Mouse (Mus musculus) heart, adult 8-10 months (tissue): ENCODE data around the gene Nudt1. TPM values are rescaled to one million over a fixed set of nuclear protein-coding genes. Genes with fewer than 3 reads are reported as not detected.

Experiments used
- DNase-seq: peaks from one replicate; pipeline ENCODE4 v3.0.0; 2022; ENCODE audit warnings: low spot score
- total RNA-seq, 4 experiments: library from RNA; stranded (reverse); gene quantifications; 2 replicates each; pipeline ENCODE4 v1.2.4; 2022

The Nudt1 gene
- 10 to 100 TPM in 2 of 4 experiments, 1 to 10 TPM in 2; 9.4 to 11.1 (median 10.1) TPM for total RNA-seq

DNA sequence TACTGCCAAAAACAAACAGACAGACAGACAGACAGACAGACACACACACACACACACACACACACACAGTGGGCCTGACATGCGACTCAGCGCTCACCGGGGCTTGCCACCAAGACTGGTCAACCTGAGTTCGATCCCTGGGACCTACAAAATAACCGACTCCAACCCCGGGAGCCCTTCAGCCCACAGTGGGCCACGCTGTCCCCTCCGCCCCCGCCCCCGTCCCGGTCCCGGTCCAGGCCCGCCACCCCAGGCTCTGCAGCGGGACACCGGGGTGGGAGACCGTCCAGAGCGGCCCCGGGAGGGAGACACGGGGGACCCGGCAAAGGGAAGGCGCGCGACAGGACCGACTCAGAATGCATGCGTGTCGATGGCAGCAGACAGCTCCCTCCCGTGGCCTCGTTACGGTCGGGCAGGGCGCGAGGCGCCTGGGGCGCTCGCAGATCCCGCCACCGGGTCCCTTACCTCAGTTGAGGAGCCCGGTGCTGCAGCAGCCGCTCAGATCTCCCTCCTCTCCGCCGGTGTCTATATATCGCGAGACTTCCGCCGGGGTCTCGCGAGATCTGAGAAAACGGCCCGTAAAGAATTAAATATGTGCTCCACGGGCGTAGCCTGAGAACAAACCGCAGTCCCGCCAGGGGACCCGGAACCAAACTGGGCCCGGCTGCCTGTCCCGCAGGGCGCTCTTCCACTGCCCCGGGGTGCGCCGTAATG lies at the start of gene Nudt1, which contains the start of gene Mad1l1:
Gene Nudt1 (plus strand): TSS at position 615 of the 714 bp plus-strand sequence.
Gene Mad1l1 (minus strand): TSS at position 511 of the 714 bp plus-strand sequence.
- DNase-seq: peak; percentile 94

DNA sequence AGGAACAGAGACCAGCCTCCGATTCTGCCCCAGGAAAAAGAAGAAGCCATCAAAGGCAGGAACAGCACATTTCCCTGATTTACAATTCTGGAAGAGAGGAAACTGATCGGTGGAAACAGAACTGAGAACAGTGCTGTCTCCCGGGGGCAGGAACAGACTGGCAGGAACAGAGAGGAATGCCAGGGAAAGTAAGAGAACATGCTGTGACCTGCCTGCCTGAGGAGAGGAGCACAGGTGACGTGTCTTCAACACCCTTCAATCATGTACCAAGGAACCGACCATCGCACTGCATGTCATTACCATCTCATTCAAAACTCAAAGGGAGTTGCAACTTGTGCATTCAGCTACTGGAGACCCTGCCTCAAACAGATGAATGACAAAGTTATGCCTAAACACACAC lies 44.7 kb upstream of the Nudt1 start:
- DNase-seq: no peak

DNA sequence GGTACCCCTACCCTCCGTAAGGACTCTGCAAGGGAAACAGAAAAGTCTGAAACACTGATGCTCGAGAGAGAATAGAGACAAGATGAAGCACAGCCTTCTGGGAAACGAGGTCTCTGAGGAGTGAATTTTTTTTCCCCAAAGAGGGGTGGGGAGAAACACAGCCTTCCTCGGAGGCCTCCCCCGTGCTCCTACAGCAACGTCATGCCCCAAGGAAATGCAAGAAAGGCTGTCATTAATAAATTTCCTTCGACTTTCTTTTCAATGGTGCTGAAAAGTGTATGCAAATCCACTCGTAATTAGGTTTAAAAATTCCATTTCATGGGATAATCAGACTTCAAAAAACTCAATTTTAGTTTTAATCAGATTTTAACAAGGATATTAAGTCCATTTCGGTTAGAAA lies 41.3 kb upstream of the Nudt1 start:
- no peak for DNase-seq

DNA sequence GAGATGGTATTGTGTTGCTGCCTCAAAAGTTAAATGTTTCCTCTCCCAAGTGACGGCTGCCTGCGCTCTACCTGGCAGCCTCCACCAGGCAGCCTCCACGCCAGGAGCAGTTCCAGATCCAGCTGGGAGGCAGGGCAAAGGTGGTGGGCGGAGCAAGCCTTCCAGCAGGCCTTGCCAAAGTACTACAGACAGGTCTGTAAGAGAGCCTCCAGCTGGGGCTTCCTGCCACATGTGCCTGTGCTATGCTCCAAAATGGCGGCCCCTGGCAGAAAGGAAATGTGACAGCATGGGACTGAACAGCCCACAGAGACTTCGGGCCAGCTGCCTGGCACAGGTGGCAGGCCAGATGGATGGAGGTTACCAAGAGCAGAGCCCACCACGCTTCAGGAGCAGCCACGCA lies 39.1 kb upstream of the Nudt1 start:
- DNase-seq: no peak

DNA sequence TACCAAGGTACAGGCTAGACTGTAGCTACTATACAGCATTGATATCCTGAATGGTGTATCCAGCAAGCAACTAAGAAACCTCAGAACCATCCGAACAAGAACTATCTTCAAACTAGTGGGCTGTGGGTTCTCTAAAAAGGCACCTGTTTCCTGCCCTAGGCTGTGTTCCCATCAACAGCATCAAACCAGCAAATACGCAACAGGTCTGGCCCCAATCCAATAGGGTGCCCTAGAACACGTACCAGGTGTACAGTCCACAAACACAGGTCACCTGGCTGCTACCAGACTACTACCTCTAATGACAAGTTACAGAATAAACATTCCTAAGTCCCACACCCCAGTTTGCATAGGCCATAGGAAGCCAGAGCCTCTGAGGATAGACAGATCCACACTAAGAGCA lies 38.6 kb upstream of the Nudt1 start:
- no peak for DNase-seq

DNA sequence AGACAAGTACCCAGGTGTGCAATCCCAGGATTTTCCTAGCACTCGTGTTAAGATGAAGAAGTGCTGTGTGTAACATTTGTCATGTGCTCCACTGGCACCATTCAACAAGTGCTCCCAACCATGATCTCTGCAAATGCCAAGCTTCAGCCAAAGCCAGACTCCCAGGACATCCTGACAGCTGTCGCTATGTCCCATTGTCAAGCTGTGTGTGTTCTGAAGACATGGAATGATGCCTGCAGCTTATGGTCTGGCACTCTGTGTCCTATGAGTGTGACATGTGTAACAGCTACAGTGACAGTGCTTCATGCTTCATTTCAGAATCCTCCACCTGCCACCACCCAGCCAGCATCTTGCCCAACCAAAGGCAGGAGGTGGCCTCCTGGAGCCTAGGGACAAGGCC lies 37.4 kb upstream of the Nudt1 start:
- no peak for DNase-seq

DNA sequence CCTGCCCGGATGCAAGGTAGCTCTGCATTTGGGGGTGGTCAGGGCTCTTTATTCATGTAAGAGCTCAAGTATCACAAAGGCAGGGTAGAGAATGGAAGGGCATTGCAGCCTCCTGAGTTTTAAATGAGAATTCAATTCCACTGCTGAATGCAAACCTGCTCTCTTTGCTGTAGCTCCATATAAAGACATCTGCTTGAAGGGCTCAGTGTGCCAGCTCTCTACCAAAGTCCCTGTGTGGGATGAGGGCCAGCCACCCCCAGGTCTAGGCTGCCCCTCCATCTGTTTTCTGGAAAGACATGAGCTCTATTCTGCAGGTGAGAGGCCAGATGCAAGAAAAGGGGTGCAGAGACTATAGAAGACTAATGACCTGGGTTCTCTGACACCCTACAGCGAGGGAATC lies 36.7 kb upstream of the Nudt1 start:
- DNase-seq: no peak

DNA sequence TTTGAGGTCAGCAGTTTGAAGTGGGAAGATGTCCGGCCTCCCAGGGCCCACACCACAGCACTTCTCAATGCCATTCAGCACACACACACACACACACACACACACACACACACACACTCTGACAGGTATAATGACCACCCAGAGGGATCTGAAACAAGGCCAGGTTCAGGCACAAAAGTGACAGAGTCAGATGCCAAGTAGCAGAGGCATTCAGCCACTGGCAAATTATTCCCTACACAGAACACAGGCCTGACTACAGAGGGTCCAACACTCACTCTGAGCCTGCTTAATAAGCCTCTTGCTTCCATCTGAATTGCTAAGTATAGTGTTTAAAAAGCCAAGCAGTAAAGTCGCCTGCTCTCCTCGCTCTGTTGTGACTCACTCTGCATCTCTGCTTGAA lies 33.2 kb upstream of the Nudt1 start:
- no peak for DNase-seq

DNA sequence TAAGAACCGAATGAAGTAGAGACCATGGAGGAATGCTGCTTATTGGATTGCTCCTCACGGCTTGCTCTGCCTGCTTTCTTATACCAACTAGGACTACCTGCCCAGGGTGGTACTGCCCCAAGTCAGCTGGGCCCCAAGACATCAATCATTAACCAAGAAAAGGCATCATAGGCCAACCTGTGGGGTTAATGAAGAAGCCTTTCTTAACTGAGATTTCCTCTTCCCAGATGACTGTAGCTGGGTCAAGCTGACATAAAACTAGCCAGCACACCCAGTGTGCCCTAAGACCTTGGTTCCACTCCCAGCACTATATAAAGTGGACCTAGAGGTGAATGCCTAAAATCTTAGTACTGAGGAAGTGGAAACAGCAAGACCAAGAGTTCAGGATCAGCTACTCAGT lies 32.3 kb upstream of the Nudt1 start:
- DNase-seq: no peak

DNA sequence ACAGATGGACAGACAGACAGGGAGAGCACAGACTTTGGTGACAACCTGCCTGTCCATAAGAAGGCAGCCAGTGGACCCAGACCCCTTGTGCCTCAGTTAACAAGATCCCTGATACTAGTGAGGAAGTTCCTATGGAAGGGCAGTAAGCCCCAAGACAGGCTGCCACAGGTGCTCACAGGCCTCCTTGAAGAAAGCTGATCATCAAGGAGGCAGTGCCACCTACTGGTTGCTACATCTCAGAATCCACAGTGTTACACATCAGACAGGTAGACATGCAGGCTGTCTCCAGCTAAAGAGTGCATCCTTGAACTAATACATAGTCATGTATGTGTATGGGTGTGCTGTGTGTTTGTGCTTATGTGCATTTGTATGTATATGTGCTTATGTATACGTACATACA lies 29.3 kb upstream of the Nudt1 start:
- DNase-seq: peak; percentile 50

DNA sequence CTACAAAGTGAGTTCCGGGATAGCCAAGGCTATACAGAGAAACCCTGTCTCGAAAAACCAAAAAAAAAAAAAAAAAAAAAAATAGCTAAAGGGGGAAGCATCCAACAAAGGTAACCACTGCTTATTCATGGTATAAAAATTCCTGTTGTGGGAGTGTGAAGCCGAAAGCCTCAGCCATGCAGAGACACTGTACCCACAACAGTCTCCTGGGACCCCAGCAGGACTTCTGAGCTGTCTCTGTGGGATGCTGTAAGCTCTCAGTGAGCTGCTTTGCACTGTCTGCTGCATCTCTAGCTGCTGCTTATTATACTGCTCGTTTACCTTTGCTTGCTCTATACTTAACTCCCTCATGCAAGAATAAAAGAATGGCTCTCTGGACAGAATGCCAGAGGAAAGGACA lies 23.2 kb upstream of the Nudt1 start:
- no peak for DNase-seq

DNA sequence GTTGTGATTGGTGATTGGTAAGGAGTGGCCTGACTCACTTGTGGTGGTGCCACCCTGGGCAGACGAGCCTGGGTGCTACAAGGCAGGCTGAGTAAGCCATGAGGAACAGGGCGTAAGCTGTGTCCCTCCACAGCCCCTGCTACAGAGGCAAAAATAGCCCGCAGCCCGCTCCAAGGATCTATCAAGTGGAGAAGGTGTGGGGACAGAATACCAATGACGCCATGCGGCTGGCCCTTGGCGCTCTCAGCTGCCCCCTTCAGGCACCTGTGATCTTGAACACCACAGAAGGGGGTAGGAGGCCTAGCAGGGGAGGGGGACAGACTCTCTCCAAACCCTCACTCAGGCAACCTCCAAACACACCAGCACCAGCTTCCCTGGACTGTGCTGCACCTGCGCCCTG lies 15.4 kb upstream of the Nudt1 start:
- peak; percentile 35 for DNase-seq

DNA sequence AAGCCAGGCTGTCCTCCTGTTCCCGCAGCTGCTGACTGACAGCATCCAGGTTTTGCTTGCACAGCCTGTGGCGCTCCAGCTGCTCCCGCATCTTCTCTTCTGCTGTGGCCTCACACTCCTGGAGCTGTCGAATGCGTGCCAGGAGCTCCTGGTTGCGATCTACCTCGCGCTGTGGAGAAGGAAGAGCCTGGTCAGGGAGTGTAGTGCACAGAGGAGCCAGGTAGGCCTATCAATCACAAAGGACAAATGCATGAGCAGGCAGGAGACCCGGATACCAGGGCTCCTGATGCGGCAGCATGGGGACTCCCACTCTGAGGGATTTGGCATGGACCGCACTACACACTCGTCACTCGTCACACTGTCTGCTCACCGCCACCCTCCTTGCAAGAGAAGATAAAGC lies 13.9 kb upstream of the Nudt1 start:
- no peak for DNase-seq

DNA sequence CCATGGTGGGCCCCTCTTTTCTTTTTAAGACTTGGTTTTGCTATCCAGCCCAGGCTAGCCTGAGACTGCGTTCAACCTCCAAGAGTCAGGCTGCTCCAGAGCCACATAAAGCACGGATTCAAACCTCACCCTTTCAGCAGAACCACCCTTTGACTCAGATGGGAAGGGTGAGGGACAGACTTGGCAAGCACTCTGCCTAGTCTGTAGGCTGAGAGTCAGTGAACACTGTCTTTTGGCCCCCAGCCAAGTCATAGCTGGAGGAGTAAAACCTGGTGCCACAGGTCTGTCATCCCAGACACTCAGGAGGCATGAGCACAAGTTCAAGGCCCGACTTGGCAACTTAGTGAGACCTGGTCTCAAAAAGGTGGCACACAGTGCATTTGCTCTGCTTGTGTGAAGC lies 4.7 kb upstream of the Nudt1 start:
- DNase-seq: no peak

DNA sequence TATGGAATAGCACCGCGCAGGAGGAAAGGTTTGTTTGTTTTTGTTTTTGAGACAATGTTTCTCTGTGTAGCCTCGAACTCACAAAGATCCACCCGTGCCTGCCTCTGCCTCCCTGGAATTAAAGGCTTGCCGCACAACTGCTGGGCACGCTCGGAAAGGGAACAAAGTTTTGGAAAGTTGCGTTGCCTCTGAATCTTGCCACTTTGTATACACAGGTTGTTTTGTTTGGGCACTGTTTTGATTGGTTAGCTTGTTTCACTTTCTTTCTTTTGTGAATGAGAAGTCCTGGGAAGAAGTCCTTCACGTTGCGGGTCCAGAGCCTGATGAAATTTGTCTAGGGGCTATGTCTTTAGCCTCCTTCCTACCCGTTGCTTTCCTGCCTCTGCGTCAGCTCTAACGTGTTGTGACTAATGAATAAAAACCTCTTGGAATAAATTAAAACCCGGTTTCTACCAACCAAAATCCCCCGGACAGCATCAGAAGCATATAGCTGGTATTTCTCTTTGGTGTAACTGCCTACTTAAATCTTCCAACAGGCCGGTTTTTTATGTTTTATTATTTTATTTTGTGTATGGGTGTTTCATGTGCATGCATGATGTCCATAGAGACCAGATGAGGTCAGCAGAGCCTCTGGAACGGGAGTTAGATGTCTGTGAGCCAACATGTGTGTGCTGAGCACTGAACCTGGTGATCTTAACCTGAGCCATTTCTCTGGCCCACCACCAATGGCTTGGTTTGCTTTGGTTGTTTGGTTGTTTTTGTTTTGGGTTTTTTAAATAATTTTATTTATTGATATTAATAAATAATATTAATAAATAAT lies 510 bp downstream of the Nudt1 start:
- no peak for DNase-seq

DNA sequence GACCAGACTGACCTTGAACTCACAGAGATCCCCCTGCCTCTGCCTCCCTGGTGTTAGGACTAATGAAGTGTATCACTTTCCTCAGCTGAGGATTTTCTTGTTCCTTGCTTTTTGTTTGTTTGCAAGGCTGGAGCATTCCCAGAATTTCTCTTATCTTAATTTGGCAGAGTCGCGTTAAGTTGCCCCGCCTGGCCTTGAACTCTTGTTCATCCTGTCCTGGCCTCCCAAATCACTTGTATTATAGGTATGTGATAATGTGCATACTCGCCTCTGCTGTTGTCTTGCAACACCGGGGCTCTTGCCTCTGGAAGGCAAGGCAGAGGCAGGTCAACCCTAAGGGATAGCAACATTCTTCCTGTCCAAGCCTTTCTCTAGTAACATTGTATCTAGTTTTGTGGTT lies 2.6 kb downstream of the Nudt1 start:
- no peak for DNase-seq

DNA sequence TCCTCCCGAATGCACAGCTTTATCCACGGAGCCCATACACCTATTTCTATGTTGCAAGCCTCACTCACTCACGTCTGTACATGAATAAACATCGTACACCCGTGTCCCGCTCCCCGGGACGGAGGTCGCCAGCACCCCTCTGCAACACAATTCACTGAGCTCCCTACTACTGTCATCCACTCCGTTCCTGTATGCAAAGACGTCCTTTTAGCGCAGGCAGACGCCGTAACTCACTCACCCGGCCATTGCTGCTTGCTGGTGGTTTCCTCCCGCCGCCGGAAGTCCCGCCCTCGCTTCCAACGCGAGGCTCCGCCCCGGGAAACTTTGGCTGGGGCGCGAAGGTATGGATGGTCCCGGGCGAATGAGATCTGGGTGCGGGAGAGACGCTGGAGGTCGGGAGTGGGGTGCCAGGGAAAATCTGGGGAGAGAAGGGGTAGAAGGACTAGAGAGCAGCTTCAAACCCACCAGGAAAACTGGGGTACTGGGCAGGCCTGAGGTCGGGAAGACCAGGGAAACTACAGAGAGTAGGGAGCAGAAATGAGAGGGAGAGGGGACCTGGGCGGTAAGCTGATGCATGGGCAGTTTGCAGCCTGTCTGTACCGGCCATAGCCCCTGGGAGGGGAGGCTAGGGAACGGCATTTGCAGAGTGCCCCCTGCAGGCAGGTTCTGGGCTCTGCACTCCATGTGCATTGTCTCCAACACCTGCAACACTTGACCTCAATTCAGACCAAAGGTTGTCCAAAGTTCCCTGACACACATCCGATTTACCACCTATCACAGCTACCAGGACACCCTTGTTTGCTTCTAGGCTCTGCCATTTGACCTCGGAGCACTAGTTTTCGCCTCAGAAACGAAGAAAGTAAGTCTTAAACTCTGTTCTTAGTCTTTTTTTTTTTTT lies 10.4 kb downstream of the Nudt1 start, which contains the start of gene Mrm2:
Gene Mrm2 (minus strand): TSS at position 284 of the 898 bp plus-strand sequence.
- DNase-seq: peak; percentile 85

DNA sequence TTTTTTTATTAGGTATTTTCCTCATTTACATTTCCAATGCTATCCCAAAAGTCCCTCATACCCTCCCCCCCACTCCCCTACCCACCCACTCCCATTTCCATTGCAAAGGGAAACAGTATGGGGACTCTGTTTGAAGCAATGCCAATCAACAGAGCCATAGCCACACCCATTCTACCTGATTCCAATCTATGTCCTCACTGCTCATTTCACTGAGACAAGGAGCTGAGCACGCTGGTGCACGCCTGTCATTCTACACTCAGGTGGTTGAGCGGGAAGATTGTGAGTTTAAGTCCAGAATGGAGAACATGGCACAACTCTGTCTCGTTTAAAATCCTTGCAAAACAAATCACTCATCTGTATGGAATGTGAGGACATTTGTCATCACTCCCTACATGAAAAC lies 11.1 kb downstream of the Nudt1 start:
- no peak for DNase-seq

DNA sequence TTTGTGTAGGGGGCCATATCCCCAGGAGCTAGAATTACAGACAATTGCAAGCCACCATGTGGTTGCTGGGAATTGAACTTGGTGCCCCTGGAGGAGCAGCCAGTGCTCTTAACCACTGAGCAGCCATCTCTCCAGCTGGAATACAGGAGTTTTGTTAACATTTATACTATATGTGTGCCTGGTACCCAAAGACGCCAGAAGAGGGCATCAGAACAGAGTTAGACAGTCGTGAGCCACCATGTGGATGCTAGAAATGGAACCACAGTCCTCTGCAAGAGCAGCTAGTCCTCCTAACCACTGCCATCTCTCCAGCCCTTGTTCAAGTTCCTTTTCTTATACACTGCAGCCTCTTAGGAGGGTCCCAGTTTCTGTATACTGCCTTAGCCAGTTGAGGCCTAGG lies 12.2 kb downstream of the Nudt1 start:
- DNase-seq: no peak

DNA sequence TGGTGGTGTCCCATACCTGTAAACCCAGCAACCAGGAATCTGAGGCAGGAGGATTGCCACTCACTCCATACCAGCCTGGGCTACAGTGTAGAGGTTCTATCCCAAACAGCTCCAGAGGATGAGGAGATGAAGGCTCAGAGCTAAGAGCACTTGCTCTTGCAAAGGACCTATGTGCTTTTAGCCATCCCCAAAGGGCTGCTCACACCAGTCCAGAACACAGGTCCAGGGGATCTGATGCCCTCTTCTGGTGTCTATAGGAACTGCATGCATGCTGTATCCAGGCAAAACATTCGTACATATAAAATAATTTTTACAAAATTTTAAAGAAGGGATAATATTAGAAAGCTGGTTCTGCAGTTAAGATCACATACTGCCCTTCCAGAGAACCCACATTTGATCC lies 15.2 kb downstream of the Nudt1 start:
- peak; percentile 31 for DNase-seq

DNA sequence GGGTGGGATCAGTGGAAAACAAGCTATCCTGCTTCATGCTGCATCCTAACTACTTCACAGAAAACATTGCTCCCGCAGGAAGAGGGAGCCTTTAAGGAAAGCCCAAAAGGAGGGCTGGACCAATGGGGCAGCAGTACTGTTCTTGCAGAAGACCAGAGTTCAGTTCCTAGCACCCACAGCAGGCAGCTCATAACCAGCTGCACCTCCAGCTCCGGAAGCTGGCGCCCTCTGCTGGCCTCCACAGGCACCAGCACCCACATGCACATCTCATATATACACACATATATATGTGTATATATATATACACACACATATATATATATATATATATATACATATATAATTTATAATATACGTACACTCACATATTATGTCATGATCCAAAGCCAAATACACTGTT lies 17.3 kb downstream of the Nudt1 start:
- no peak for DNase-seq

DNA sequence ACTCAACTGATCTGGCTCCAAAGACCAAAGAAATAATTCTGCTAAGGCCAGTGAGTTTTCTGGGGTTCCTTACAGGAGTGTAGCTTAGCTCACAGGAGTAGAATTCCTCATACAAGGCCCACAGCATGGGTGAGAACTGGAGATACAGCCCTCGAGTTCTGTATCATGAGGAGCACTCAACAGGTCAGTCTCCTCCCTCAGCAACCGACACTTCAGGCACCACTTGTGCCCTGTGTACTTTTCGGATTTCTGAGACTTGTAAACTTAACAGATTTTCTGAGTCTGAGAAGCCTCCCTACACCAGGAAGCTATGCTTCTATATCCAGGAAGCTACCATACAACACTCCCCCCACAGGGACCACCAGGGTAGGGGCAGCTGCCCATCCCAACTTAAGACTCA lies 18.4 kb downstream of the Nudt1 start:
- no peak for DNase-seq
